ENCODE assay signal across 9 mouse cellular contexts in the genomic region with DNA sequence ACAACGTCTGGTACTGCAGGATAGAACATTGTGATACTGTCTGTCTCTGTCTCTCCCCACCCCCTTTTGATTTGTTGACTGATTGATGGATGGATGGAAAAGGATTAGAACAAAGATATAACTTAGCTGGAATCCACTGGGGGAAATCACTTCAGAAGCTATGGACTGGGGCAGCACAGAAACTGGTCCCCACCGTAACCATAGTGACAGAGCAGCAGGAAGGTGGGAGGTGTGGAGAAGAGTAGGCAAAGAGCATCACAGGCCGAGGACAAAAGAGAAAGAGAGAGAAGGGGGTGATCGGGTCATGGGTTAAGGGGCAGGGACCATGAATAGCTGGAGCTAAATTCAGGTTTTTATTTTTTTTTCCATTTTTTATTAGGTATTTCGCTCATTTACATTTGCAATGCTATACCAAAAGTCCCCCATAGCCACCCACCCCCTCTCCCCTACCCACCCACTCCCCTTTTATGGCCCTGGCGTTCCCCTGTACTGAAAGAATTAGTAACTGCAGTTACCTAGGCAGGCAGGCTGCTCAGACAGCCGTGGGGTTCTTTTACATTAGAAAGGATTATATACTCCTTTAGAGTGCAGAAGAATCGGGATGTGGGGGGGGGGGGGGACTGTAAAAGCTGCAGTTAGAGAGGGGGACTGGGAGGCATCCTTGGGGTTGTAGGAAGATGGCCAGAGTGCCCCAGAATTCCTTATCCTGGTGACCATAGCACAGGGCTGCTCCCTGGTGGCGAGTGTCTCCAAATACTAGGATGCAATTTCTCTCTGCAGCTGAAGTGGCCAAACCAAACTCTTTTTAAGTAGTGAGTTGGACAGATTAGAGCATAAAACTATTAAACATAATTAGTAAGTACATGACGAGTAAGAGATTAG.
DNase-seq lines count a peak whose midpoint lies in the region; ATAC-seq and TF ChIP-seq lines count a peak whose summit lies in the region.
"Had no signal": no experiment of that assay in that cellular context is flagged by ENCODE, and none has a peak within 500 bp of the region (broad histone marks: within the 10 kb centered on the region; RNA-seq: fewer than 3 reads in every experiment).

No protein-coding gene starts in this region.

- no peaks in the 10 kb centered on the region for H3K27me3 ChIP-seq in intestine, embryonic 14.5 days (replicated peaks; ENCODE audit: control insufficient read depth, insufficient read depth, low read length)
- no peaks in the 10 kb centered on the region for H3K27me3 ChIP-seq in intestine, embryonic 15.5 days (replicated peaks)
- no peaks in the 10 kb centered on the region for H3K27me3 ChIP-seq in hindbrain, embryonic 12.5 days
- H3K27me3 ChIP-seq: lung, embryonic 15.5 days had no signal

- H3K27ac ChIP-seq in intestine, embryonic 14.5 days (ENCODE audit: low read depth): no peak overlapping the region
- H3K27ac ChIP-seq in intestine, embryonic 15.5 days: no peak overlapping the region
- H3K27ac ChIP-seq in ES-E14 (ENCODE audit: insufficient read depth, low read depth, low read length, poor library complexity, severe bottlenecking): peak overlapping the region; percentile 88
- H3K27ac ChIP-seq in hindbrain, embryonic 12.5 days: no peak overlapping the region
- H3K27ac ChIP-seq: lung, embryonic 15.5 days had no signal

- H3K4me1 ChIP-seq in intestine, embryonic 14.5 days (replicated peaks; ENCODE audit: control insufficient read depth, insufficient read depth, low read length): no peaks in the 10 kb centered on the region
- no peaks in the 10 kb centered on the region for H3K4me1 ChIP-seq in intestine, embryonic 15.5 days (replicated peaks)
- peaks cover 5 to 18% of the 10 kb centered on the region in 2 experiments; a peak in 3 of 4 replicates for H3K4me1 ChIP-seq in ES-E14 (ENCODE audit: control insufficient read depth in 2 of 2, insufficient read depth in 2 of 2, low read length in 2 of 2, poor library complexity in 1 of 2)
- H3K4me1 ChIP-seq in hindbrain, embryonic 12.5 days: peaks cover 4% of the 10 kb centered on the region
- H3K4me1 ChIP-seq: lung, embryonic 15.5 days had no signal

- H3K9me3 ChIP-seq in intestine, embryonic 14.5 days (ENCODE audit: control insufficient read depth, low read length): no peaks in the 10 kb centered on the region
- H3K9me3 ChIP-seq in intestine, embryonic 15.5 days: no peaks in the 10 kb centered on the region
- no peaks in the 10 kb centered on the region for H3K9me3 ChIP-seq in ES-E14 (ENCODE audit: control insufficient read depth, insufficient read depth, low read depth, low read length)
- no peaks in the 10 kb centered on the region for H3K9me3 ChIP-seq in hindbrain, embryonic 12.5 days (replicated peaks)
- H3K9me3 ChIP-seq: lung, embryonic 15.5 days had no signal

- H3K4me3 ChIP-seq in intestine, embryonic 14.5 days (ENCODE audit: low read depth, low read length): no peak overlapping the region
- no peak overlapping the region for H3K4me3 ChIP-seq in intestine, embryonic 15.5 days (replicated peaks)
- peak overlapping the region; percentile 66 to 86 for H3K4me3 ChIP-seq in ES-E14 (ENCODE audit: insufficient read depth in 1 of 2, low read depth in 1 of 2, low read length in 2 of 2, poor library complexity in 1 of 2, severe bottlenecking in 1 of 2)
- H3K4me3 ChIP-seq in hindbrain, embryonic 12.5 days: no peak overlapping the region
- H3K4me3 ChIP-seq: lung, embryonic 15.5 days had no signal

- H3K9ac ChIP-seq in intestine, embryonic 14.5 days (ENCODE audit: low read length): no peak overlapping the region
- H3K9ac ChIP-seq in intestine, embryonic 15.5 days: no peak overlapping the region
- peak overlapping the region; percentile 97; the same call in 1 of the 2 replicates for H3K9ac ChIP-seq in ES-E14 (ENCODE audit: insufficient read depth, low read depth, low read length, poor library complexity, severe bottlenecking)
- H3K9ac ChIP-seq in hindbrain, embryonic 12.5 days: no peak overlapping the region
- H3K9ac ChIP-seq: lung, embryonic 15.5 days had no signal

- H3K4me2 ChIP-seq in intestine, embryonic 14.5 days (ENCODE audit: low read length): no peak overlapping the region
- no peak overlapping the region for H3K4me2 ChIP-seq in intestine, embryonic 15.5 days (replicated peaks)
- H3K4me2 ChIP-seq in hindbrain, embryonic 12.5 days (replicated peaks): no peak overlapping the region
- H3K4me2 ChIP-seq: lung, embryonic 15.5 days had no signal

- no peak for ATAC-seq in intestine, embryonic 14.5 days (replicated peaks; ENCODE audit: low FRiP score, low TSS enrichment, low read depth)
- ATAC-seq in intestine, embryonic 15.5 days: no peak
- ATAC-seq in hindbrain, embryonic 12.5 days (ENCODE audit: low FRiP score): peak; percentile 68

- DNase-seq in intestine, embryonic 14.5 days (ENCODE audit: low spot score): peak; percentile 45
- no peak for DNase-seq in ES-E14 (ENCODE audit: low read depth, low spot score)
- peak; percentile 76 for DNase-seq in cerebellum, postnatal 10 days
- peak; percentile 39 for DNase-seq in retina, postnatal 1 day
- no peak for DNase-seq in urinary bladder, postnatal 10 days (ENCODE audit: low spot score)
- no peak for DNase-seq in layer of hippocampus, adult 18-20 months (ENCODE audit: low spot score in 2 of 2)

- 44% methylated on average over 10 of the region's 10 CpGs for WGBS in intestine, embryonic 14.5 days
- WGBS in intestine, embryonic 15.5 days: 44% methylated on average over 10 of the region's 10 CpGs
- WGBS in hindbrain, embryonic 12.5 days: 27% methylated on average over 10 of the region's 10 CpGs

- in situ Hi-C loops in ES-E14 (cut with MboI; ENCODE audit: low sequenced_read_pairs in 2 of 2, unreplicated experiment in 2 of 2): loop anchor here in 1 of 2 experiments (5.0 kb wide), 1 partner anchor 693 kb away; no protein-coding TSS in a partner anchor

- no peaks in the 10 kb centered on the region for H3K36me3 ChIP-seq in intestine, embryonic 14.5 days (ENCODE audit: control insufficient read depth, insufficient read depth, low read length)
- H3K36me3 ChIP-seq in intestine, embryonic 15.5 days: no peaks in the 10 kb centered on the region
- H3K36me3 ChIP-seq in ES-E14 (ENCODE audit: control insufficient read depth, insufficient read depth, low read length, poor library complexity, severe bottlenecking): peaks cover 5% of the 10 kb centered on the region; the same call in 1 of the 2 replicates
- H3K36me3 ChIP-seq in hindbrain, embryonic 12.5 days: no peaks in the 10 kb centered on the region
- H3K36me3 ChIP-seq: lung, embryonic 15.5 days had no signal

TF ChIP-seq in ES-E14, 5 proteins besides CTCF, POLR2A, EP300 and RAD21:
- no peak for TF ChIP-seq CHD2 (IDR thresholded peaks at IDR 0.05; ENCODE audit: low read depth, low read length)
- TF ChIP-seq ZC3H11A (IDR thresholded peaks at IDR 0.05; ENCODE audit: borderline replicate concordance, low read depth, low read length): 0 out of 2 replicates have a peak, but pooled peaks have one; percentile 45

Comparison
In these comparisons a context has a peak if more than half of its experiments do, and no peak if none do; other contexts are left out.
1. DNase-seq: peak in intestine, embryonic 14.5 days (single experiment), cerebellum, postnatal 10 days (2 of 2) and retina, postnatal 1 day (single experiment); none in ES-E14 (single experiment), urinary bladder, postnatal 10 days (single experiment) and layer of hippocampus, adult 18-20 months (0 of 2).
2. H3K4me3 ChIP-seq: peak in ES-E14 (2 of 2); none in intestine, embryonic 14.5 days (single experiment), intestine, embryonic 15.5 days (single experiment) and hindbrain, embryonic 12.5 days (single experiment).